Mouse (Mus musculus) hindlimb bud, embryonic 11.5 days (tissue): Measurements from ENCODE around the gene Secisbp2.
A peak's percentile ranks its signal among the peaks of the same experiment; 100 is the strongest.

Experiments
- DNase-seq: peaks from one replicate; pipeline ENCODE4 v3.0.0-alpha.2; 2012; ENCODE audit warnings: low read depth, low spot score; ENCODE audit errors: extremely low spot score

Secisbp2 gene

DNA sequence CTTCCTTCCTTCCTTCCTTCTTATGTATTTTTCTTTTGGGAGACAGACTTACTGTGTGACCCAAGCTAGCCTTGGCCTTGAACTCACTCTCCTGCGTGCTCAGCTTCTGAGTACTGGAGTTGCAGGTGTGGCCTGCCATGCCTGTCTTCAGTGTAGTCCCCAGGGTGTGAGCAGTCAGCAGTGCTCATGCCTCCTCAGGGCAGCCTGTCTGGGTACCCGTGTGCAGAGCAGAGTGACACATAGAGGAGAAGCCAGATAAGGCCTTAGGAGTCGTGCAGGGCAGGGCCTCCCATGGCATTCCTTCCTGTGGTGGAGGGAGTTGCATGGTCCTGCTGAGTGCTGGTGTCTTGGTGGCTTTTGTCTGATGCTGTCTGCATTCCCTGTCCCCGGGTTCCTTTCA lies 27.8 kb downstream of the Secisbp2 start:
- DNase-seq = no peak

DNA sequence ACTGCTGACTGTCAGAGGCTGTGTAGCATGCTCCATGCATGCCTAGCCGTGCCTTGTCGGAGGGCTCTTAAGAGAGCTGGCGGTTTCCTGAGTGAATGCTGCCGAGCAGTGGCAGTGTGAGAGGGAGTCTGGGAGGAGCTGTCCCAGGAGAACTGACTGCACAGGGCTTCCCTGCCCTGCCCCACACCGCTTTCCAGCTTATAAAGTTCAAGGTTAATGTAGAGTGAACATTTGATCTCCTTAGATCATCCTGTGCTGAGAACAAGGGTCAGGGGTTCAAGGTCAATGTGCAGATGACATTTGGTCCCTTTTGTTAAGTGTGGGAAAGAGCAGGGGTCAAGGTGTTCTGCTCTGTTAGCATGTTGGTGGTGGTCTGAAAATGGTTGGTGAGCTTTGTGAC lies 29.6 kb downstream of the Secisbp2 start:
- no peak for DNase-seq

DNA sequence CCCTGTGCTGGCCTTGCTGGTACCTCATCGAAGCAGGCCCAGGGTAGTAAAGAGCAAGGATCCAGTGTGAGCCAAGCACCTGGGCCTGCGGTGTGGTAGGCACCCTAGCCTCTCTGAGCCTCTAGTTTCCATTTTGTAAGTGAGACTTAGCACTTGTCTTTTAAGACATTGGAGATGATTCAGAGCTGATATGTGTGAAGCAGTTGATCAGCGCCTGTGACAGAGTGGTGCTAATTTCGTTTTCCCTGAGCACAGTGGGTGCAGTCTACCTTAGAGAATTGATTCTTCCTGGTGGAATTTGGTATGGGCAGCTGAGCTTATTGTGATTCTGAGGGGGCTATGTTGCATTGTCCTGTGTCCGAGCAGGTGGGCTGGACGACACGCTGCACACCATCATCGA lies 30.1 kb downstream of the Secisbp2 start:
- DNase-seq = no peak

DNA sequence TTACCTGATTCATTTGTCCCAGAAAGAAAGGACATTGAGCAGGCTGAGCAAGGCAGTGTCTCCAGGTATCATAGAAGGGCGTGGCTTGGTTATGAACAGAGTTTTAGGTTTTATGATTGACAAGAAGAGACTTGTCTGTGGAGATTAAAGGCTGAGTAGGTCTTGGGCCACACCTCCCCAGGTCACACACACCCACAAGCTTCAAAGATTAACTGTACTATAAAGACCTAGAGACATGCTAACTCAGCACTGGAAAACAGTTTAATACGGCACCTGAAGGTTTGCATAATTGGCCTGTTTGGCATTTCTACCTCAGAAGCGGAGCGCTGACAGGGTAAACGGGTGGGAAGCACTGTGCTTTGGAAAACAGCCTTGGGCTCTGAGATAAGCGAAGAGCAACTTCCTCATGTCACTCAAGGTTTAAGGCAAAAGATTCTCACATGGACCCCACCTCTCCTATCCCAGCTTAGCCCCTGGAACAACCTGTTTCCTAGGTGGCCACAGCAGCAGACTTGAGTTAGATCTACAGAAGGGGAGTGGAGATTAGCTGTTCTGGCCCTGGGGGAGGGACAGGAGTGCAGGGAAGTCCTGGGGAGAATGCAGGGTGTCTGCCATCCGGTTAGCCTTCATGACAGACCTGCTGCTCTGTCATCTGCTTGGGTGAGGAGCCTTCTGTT lies 33.9 kb downstream of the Secisbp2 start:
- DNase-seq = no peak

DNA sequence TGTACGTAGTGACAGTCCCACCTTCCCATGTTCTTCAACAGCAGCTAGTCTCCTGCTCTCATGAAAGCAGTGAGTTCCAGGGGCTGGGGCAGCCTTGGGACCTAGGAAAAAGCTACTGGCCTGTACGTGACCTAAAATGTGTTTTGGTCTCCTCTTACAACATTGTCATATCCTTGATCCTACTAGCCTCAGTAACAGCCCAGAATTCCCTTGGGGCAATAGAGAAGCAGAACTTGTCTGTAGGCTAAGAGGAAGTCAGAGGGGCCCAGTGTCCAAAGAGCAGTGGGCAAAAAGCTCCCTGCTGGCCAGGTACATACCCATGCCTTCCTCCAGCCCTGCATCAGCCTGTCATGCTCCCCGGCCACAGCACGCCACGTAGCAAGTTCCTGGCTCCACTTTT lies 35.5 kb downstream of the Secisbp2 start:
- no peak for DNase-seq

DNA sequence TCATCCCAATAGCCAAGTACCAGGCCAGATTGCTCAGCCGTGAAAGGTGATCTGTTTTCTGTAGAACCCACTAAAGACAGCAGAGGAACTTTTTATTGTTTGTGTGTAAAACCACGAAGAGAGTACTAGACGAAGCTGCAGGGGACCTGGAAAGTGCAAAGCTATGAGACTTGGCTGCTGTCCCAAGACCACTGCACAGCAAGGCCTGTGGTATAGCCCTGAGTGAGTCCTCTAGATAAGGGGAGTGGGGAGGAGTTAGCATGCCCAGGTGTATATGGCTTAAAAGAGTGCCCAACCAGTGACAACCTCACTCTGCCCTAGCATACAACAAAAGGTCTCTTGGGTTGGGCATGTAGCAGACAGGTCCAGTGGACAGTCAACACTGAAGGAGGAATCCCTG lies 37.2 kb downstream of the Secisbp2 start:
- DNase-seq = no peak

DNA sequence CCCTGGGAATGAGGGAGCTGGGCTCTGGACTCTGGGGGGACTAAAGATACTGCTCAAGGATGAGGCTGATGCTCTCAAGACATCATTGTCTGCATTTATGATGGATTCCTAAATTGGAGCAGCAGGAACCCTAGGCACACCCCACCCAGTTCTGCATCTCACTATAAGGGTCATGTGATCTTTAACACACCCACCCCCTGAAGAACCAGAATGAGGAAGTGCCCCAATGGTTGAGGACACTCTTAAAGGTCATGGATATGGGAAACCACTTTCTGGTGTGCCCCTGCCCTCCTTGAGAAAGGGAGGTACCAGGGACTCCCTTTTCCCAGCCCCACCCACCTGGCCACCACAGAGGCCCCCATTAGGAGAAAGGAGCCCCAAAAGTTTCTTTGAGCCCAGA lies 45.0 kb downstream of the Secisbp2 start:
- DNase-seq = no peak

DNA sequence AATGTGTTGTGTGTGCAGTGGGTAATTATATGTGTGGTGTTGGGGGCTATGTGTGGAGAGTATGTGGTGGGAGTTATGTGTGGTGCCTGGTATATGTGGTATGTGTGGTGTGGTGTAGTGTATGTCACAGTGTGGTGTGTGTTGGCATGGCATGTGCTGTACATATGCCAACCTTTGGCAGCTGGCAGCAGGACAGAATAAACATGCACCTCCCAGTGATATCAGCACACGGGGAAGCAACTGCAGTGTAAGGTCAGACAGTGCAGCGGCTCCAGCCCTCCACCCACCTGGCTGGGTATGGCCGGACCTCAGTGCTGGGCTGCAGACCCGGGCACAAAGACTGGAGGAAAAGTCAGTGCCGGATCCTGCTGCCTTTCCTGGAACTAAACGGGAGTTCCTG lies 46.0 kb downstream of the Secisbp2 start:
- no peak for DNase-seq

DNA sequence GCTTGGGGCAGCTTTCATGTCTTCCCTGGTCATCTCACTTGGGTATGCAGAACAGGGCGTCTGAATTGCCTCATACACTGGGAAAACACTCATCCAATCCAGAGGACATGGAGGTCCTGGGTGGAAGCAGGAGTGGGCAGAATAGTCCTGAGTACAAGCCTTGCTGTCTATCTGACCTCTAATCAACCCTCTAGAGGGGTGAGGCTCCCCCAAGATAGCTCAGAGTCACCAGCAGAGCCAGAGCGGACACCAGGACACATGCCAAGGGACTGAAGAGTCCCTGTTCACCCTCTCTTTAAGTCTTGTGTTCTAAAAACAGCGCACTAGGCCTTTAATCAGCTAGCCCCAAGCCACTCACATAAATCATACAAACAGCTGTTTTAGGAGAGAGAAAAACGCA lies 46.4 kb downstream of the Secisbp2 start:
- DNase-seq = no peak

DNA sequence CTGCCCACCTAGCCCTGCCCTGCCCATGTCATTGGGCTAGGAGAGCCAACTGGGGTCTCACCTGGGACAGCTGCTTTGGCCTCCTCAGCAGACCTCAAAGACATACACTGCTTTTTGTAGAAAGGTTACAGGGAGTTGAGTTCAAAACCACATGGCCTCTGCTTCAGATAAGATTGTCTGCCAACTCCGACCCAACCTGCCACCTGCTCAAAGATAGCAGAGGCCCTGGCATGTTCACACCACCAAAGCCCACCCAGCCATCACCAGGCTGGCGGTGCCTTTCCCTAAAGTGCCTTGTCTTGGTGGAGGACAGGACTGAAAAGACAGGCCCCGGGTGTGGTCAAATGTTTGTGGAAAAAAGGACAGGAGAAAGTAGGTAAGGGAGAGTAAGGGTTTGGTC lies 46.8 kb downstream of the Secisbp2 start:
- no peak for DNase-seq

DNA sequence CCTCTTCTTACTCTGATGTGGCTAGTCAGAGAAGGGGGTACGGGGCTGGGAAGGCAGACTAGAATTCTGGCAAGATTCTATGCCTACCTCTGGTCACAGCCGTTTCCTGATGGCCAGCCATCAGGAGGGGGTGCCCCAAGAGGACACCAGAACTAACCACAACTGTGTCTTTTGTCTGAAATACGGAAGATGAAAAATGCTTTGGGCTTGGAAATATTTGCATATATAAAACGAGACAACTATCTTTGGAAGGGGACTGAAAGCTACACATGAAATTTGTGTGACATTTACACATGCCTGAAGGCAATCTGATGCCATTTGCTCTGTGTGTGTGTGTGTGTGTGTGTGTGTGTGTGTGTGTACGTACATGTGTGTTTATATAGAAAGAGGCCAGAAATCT lies 52.4 kb downstream of the Secisbp2 start:
- DNase-seq = no peak

DNA sequence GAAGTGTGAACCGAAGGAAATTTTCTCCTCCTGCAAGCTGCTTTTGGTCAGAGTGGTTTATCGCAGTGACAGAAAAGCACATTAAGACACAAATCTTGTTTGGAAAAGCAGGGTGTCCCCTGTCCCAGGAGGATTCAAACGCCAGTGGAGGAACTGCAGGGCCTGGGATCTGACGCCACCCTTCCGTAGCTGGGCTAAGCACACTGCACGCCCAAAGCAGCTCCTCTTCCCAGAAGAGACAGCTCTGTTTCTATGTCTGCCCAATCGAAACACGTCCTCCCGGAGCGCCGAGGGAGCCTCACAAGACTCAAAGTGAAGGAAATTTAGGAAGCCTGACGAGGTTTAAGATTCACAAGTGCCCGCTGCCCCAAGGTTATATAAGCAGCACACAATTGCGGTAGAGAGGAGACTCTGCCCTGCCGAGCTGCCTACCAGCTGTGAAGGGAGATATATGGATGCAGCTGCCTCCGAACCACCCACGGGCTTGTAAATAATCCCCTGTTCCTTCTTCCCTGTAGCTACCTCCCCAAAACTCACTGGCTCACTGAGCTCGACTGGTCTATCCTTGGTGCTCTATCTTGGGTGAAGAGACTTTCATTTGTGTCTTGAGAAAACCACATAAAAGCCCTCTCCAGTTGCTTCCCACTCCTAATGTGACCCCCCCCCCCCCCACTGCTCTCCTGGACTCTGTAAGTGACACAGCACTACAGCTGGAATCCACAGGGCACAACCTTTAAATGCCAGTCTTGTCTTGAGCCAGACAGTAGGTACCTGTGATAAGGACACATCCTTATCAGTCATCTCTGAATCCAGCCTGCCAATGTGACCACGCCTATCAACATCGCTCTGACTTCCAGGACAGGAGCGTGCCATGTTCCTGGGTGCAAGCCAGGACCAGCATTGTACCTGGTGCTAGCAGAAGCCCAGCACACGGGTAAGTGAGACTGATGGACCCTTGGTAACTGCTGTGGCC lies 54.7 kb downstream of the Secisbp2 start:
- DNase-seq = no peak

DNA sequence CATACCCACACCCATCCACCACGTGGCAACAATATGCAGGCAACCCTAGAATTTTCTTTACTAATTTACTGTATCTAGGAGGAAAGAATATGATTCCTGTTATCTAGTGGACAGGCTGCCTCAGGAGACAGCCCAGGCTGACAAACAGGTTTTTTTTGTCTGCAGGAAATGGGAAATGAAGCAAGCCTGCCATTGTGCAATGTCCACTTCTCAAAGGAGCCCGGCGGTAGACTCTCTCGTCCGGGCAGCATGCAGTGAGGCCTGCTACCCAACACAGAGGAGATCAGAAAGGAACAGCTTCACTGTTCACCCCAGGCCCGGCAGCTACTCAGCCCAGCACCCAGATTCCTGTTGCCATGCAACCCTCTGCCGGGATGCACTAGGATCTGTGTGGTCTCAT lies 59.2 kb downstream of the Secisbp2 start:
- no peak for DNase-seq

DNA sequence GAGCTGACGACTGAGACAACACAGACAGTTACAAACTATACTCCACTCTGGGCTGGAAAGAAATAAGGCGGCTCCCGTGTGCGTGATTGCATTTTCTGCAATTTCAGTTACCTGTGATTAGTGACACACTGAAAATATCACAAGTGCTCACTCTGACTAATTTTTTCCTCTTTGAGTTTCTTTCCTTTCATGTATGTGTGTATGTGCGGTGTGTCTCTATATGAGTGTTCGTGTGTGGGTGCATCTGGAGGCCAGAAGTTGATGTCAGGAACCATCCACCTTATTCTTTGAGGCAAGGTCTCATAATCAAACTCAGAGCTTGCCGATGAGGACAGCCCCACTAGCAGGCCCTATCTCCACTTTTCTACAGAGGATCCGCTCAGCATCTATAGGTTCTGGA lies 60.5 kb downstream of the Secisbp2 start:
- DNase-seq = no peak

DNA sequence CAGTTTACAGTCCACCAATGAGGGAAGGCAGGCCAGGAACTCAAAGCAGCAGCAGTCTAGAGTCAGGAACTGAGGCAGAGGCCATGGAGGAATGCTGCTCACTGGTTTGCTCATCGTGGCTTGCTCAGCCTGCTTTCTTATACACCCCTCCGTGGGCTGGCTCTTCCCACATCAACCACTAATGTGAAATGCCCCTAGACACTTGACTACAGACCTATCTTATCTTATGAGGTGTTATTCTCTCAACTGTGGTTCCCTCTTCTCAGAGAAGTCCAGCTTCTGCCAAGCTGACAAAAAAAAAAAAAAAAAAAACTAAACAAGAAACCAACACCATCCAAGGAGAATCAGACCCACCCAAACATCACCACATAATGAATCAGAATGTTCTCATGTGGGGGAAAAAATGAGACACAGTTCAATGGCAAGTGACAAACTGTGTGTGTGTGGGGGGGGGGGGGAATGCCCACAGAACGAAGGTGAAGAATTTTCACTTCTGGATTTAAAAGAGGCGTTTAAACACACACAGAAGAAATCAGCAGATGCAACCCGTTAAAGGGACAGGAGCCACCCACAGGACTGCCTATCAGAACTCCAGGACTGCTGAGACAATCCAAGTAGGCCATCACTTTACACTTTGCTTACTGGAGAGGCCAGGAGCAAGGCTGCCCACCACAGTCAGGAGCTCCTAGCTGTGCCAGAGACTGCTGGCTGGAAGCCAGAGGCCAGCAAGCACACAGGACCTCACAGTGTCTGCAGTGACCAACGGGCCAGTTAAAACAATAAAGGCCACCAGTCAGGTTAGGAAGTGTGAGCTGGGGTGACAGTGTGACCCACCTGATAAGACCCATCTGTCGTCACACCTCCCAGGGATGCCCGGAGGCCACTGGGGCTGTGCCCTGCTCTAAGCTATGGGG lies 65.1 kb downstream of the Secisbp2 start:
- DNase-seq = no peak

DNA sequence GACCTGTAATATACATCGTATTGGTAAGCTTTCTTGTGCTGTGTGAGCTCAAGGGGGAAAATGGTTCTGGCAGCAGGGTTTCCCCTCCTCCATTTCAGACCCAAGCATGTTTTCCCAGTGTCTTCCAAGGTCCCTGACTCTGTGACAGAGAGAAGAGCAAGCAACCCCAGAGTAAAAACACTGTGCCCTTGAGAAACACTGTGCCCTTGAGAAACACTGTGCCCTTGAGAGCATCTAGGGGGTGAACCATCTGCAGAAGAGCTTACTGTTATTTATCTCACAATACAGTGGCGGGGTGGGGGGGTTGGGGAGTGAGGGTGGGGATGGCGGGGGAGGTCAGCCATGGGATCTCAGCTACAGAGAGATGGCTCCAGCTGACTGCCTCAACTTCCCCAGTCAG lies 67.8 kb downstream of the Secisbp2 start:
- DNase-seq = no peak

DNA sequence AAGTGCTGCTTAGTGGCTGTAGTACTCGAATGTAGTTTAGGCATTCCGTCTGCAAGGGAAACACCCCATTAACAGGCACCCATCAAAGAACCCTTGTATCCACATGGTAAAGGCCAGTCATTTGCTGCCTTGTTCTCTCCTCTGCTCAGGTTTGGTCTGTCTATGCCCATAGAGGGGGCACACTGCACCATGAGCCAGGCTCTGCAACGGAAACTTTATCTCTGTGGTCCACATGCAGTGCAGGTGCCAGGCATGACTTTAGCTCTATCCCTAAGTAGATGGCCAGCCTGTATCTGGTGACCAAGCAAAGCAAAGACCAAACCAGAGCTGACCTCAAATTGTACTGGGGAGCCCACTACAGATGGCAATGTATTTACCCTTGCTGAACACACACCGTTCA lies 69.1 kb downstream of the Secisbp2 start:
- DNase-seq = no peak

DNA sequence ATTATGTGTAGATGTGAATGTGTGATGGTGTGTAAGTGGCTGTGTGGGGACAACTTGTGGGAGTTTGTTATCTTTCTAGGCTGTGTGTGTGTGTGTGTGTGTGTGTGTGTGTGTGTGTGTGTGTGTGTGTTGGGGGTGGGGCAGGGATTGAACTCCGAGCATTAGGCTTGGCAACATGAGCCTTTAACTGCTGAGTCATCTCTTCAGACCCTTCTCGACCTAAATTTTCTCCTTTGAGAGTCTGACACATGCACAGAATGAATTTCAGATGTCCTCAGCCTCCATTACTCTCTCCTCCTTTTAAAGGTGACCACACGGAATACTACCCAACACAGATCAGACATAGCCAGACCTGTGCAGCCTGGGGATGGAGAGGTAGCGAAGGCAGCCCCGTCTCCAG lies 71.6 kb downstream of the Secisbp2 start:
- DNase-seq = no peak

DNA sequence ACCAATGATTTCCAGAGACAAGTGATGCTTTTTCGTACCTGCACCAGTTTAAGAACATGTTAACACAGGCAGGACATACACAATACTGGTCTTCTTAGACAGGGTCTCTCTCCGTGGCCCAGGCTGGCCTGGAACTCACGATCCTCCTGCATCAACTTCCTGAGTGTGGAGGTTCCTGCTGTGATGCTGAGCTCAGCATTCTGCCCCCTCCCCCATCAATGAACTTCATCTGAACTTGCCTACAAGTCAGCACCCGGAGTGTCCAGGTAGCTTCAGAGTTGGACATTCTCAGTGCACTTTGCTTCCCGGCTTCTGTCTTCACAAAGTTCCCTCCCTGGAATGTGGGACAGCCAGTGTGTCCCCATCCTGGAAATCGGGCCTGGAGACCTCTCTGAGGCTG lies 73.1 kb downstream of the Secisbp2 start:
- DNase-seq = no peak

DNA sequence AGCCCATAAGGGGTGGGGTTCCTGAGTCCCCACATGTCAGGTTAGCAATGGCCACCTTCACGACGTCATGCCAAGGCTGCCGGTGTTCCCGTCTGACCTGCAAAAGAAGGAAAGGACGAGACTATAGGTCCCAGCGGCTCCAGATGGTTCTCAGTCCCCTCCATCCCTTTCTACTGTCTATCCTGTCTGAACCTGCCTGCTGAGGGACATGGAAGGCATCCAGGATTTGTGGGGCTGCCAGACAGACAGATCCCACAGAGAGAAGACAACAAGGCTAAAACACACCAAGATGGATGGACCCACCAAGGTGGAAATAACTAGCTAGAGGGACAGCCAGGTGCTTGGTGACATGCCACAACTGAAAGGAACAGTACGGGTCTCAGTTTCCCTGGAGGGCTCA lies 73.9 kb downstream of the Secisbp2 start:
- DNase-seq = no peak

DNA sequence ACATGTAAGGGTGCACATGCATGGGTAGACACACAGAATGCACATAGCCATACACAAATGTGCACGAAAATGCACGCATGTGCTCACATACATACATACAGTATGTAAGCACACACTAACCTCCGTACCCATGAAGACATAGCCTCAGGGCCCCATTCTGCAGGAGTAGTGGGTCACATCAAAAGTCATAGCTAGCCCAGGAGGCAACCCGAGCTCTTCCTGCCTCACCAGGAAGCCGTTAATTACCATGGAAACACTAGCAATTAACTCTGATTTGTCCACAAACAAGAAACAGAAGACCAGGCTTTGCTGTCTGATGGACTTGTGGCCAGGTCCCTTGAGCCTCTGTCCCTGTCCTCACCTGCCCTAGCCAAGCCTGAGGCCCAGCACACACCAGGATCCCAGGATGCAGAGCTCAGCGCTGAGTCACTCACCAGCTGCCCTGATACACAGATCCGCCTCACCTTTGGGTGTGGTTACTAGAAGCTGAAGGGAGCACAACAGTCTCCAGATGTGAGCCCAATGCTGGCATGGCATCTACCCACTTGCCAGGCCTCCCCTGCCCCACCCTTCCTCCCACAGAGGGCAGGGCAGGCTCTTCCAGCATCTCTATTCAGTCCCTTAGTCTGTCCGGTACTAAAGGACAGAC lies 74.6 kb downstream of the Secisbp2 start:
- DNase-seq = peak; percentile 35
